Mouse (Mus musculus) common myeloid progenitor, adult 5-6 weeks (primary cell): ENCODE measurements around the gene She. TPM values are rescaled to one million over a fixed set of nuclear protein-coding genes. Genes with fewer than 3 reads are reported as not detected.
"Not testable (repeated sequence)": the region's sequence is repeated elsewhere in the genome, so short reads cannot be mapped to it uniquely, and the experiment has no call there.

Source experiments
- ATAC-seq: replicated peaks from 2 replicates; pipeline ENCODE4 v1.8.0; 2016; ENCODE audit warnings: low read depth, mild to moderate bottlenecking, moderate TSS enrichment, inconsistent platforms; ENCODE audit not compliant: poor library complexity, severe bottlenecking
- total RNA-seq: library from RNA; stranded (forward); fragments of 200-1000, 187-1606 nt; gene quantifications from 2 replicates; pipeline ENCODE4 v1.2.3, GENCODE M21; 2017

She gene
- total RNA-seq, 1 experiment from 2014 or later: 0.05 TPM

- ATAC-seq: no peak
Observed at GRCm38 (mm10) chr3:89859936-89860335, 28.8 kb downstream of the She start.

- ATAC-seq: no peak
Observed at GRCm38 (mm10) chr3:89860343-89860742, 29.2 kb downstream of the She start.

GRCm38 (mm10) chr3:89861070-89861469 is 29.9 kb downstream of the She start:
- ATAC-seq: peak; percentile 91

- ATAC-seq: no peak
Observed at GRCm38 (mm10) chr3:89862182-89862761, 31.1 kb downstream of the She start.

- not testable (repeated sequence) for ATAC-seq
Observed at GRCm38 (mm10) chr3:89863276-89863675, 32.1 kb downstream of the She start.

GRCm38 (mm10) chr3:89863716-89864509 is 32.7 kb downstream of the She start:
- ATAC-seq: peak; percentile 58

GRCm38 (mm10) chr3:89865020-89865419 is 33.9 kb downstream of the She start:
- ATAC-seq: no peak

- no peak for ATAC-seq
Observed at GRCm38 (mm10) chr3:89865764-89866163, 34.6 kb downstream of the She start.

GRCm38 (mm10) chr3:89867651-89868050 is 36.5 kb downstream of the She start:
- ATAC-seq: no peak

GRCm38 (mm10) chr3:89868357-89868756 is 37.2 kb downstream of the She start:
- ATAC-seq: no peak

- no peak for ATAC-seq
Observed at GRCm38 (mm10) chr3:89868956-89869355, 37.8 kb downstream of the She start.

- peak; percentile 71 for ATAC-seq
Observed at GRCm38 (mm10) chr3:89869556-89869955, 38.4 kb downstream of the She start.

GRCm38 (mm10) chr3:89870472-89871271 is 39.5 kb downstream of the She start:
- no peak for ATAC-seq

- no peak for ATAC-seq
Observed at GRCm38 (mm10) chr3:89871339-89871914, 40.3 kb downstream of the She start.

GRCm38 (mm10) chr3:89872209-89872608 is 41.0 kb downstream of the She start:
- ATAC-seq: peak; percentile 82

GRCm38 (mm10) chr3:89872684-89873083 is 41.5 kb downstream of the She start:
- ATAC-seq: no peak

- ATAC-seq: no peak
Observed at GRCm38 (mm10) chr3:89874076-89874475, 42.9 kb downstream of the She start.

- no peak for ATAC-seq
Observed at GRCm38 (mm10) chr3:89875021-89875420, 43.9 kb downstream of the She start.

- ATAC-seq: no peak
Observed at GRCm38 (mm10) chr3:89875781-89876180, 44.6 kb downstream of the She start.

GRCm38 (mm10) chr3:89876469-89876868 is 45.3 kb downstream of the She start:
- ATAC-seq: no peak

- no peak for ATAC-seq
Observed at GRCm38 (mm10) chr3:89877129-89877528, 46.0 kb downstream of the She start.
